Mouse (Mus musculus) mouse embryonic stem cell (cell line): ENCODE data around the gene P3h4.

Experiments
- in situ Hi-C, 2 experiments: fragments of 300-500 bp; cut with MboI; formaldehyde crosslinking; loops; 1 replicate in 1 of 2; 3 replicates in 1 of 2; pipeline ENCODE4 v1.14.3; 2019 to 2020; ENCODE audit warnings: low sequenced_read_pairs in 2 of 2, low pct_unique_long_range_greater_than_20kb in 1 of 2, mixed read lengths in 1 of 2; ENCODE audit not compliant: unreplicated experiment in 1 of 2

P3h4 gene

DNA sequence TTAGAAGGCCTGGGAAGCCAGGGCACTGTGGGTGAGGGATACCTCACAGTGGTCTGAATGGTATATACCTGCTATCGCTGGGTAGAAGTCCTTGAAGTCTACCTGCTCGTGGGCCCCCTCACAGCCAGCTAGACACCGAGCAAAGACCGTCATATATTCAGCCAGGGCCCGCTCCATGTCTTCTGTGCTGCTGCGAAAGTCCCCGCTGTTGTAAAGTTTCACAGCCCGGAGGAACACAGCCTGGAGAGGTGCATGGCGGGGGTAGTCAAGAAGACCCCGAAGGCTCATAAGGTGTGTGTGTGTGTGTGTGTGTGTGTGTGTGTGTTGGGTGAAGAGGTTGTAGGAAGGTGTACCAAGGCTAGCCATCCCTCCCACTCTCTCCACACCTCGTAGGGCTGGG lies 1.1 kb downstream of the P3h4 start:
- in situ Hi-C loops, result no loop called here

DNA sequence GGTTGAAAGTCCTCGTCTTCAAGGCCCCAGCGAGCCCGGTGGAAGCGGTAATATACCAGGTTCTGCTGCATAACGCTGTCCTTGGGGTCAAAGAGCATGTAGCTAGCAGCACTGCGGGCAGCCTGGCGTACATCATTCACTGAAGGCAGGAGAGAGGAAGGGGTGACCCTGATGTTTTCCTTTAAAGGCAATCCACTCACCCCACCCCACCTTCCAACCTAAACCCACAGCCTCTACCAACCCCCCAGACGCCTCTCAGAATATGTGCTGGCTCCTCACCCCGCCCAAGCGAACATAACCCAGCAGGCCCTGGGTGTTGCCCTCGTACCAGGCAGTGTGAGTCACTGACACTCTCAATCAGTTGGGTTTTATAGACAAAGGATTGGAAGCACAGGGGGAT lies 2.9 kb downstream of the P3h4 start:
- in situ Hi-C loops, result no loop called here

DNA sequence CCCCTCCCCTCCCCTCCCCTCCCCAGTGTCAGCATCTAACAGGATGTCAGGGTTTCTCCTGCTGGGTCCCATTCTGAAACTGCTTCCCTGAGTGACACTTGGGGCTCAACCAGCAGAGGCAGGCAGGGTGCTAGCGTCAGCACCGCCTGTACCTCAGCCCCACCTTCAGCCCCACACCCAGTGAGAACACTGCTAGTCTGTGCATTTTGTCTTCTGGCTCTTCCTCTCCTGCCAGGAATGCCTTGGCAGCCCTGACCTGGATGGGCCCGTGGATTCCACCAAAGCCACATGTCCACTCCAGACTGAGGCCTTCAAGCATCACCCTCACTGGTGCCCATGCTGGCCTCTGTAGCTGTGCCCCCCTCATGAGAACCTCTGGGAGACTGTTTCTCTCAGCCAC lies 5.0 kb downstream of the P3h4 start:
- in situ Hi-C loops, result loop anchor here (5.0 kb wide), 2 partner anchors 47 to 52 kb away; partner anchors contain the start of gene Hap1 (in 1 of the 2)

DNA sequence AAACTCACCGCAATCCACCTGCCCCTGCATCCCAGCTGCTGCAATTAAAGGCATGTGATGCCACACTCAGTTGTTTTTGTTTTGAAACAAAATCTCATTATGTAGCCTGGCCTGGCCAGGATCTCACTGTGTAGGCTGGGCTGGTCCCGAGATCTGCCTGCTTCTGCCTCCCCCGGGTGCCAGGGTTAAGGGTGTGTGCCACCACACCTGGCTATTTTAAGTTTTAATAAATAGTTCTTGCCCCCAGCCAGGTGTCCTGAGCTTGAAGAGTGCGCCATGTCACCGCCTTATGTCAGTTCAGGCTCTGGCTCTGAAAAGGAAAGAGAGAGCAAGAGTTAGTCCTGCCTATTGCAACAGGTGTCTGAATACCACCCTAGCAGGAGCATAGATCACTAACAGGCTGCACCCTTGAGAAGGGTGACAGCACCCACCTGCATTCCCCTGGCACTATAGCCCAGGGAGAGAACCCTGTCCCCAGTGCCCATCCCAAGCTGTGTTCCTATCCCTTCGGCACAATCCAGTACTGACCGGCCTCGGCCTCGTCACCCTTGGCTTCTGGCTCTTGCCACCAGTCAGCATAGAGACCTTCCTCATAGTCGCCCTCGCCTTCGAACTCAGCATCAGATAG lies 5.7 kb downstream of the P3h4 start:
- in situ Hi-C loops, result loop anchor here (5.0 kb wide), 2 partner anchors 47 to 52 kb away; partner anchors contain the start of gene Hap1 (in 1 of the 2)

DNA sequence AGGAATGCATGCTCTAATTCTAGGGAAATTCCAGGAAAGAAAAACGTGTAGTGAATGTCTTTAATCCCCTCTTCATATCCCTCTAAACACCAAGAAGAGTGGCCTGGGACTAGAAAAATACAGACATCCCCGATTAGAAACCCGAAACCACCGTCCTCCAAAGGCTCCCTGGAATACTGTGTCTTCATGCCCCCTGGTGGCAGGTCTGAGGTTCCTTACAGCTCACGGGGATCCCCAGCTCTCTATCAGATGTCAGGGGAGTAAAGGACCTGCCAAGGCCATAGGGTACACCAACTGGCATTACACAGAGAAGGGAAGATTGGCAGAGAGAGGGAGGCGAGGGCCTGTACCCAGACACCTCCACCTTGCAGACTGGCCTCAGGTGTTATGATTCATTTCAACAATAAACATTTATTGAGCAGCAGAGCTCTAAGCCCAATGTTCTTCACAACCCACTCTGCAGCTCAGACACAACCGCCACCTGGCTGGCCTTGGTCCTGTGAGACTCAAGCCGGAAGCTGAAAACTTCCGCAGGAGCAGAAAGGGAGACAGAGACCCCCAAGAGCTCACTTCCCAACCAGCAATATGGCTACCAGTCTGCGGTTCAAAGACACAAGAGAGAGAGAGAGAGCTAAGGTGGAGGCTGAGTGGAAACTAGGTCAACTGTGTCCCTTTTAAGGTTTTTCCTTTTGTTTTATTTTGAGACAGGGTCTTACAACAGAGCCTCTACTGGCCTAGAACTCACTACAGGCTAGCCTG lies 6.4 kb downstream of the P3h4 start:
- in situ Hi-C loops, result loop anchor here (5.0 kb wide), 2 partner anchors 46 to 51 kb away; partner anchors contain the start of gene Hap1 (in 1 of the 2)

DNA sequence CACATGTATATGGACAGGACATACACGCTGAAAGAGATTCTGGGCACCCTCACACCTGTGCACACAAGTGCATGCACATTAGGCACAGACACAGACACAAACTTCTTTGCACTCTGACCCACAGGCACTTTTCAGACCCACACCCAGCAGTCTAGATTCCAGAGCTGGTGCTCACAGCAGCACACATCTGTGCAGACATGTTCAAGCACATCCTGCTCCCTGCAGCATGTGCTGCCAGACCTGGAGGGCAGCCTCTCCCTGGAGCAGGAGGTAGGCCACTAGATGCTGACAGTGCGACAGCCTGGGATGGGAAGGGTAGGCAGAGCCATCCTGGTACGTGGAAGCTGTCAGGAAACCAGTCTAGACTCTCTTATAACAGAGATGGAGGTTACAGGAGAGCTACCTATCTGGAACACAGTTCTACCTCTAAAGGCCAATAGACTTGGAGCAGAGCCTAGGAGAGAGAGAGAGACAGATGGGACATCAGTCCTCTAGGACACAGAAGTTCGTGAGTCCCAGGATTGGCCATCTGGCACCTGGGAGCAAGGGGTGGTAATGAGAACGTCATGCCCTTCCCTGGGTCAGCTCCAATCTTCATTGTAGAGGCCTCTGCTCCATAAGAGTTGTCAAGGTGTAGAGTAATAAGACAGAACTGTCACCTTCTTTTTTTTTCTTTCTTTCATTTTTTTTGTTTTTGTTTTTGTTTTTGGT lies 7.5 kb downstream of the P3h4 start:
- in situ Hi-C loops, result loop anchor here (5.0 kb wide), 2 partner anchors 45 to 50 kb away; partner anchors contain the start of gene Hap1 (in 1 of the 2)

DNA sequence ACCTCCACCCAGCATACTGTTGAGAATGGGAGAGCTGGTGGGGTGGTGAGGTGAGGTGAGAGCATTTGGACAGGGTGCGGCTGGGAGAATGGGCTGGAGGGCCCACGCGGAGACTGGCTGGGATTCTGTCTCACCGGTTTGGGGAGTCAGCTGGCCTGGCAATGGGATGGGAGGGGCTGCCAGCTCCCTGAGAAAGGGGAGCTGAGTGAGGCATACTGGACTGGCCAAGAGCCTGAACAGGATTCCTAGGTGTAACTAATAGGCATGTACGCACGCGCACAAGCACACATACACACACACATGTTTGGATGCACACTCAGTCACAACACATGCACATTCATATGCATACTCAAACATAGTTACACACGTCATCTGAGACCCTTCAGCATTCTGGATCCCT lies 8.4 kb downstream of the P3h4 start:
- in situ Hi-C loops, result loop anchor here (5.0 kb wide), 2 partner anchors 44 to 49 kb away; partner anchors contain the start of gene Hap1 (in 1 of the 2)

DNA sequence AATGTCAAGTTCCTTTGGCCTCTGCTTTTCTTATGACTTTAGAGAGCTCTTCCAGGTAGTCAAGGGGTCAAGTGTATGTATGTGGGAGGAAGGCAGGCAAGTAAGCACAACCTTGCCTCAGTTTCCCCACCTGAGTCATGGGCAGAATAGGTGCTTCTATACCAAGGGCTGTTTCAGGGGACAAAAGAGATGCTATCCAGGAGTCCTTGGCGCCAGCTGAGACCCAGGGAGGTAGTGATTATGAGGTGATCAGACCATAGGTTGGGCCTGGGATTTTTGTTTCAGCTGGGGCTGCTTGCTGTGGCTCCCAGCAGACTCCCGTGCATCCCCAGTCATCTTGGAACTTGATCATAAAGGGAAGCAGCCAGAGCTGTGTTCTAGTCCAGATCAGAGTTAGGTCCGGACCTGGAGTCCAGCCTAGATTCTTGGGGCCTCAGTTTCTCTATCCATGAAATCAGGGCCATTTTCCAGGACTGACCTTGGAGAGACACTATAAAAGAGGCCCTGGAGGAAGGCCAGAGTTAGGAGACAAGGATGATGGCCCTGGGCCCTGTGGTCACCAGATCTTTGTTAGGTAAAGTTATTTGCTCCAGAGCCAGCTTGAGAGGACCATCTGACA lies 10.1 kb downstream of the P3h4 start:
- in situ Hi-C loops, result loop anchor here (5.0 kb wide), 2 partner anchors 42 to 47 kb away; partner anchors contain the start of gene Hap1 (in 1 of the 2)

DNA sequence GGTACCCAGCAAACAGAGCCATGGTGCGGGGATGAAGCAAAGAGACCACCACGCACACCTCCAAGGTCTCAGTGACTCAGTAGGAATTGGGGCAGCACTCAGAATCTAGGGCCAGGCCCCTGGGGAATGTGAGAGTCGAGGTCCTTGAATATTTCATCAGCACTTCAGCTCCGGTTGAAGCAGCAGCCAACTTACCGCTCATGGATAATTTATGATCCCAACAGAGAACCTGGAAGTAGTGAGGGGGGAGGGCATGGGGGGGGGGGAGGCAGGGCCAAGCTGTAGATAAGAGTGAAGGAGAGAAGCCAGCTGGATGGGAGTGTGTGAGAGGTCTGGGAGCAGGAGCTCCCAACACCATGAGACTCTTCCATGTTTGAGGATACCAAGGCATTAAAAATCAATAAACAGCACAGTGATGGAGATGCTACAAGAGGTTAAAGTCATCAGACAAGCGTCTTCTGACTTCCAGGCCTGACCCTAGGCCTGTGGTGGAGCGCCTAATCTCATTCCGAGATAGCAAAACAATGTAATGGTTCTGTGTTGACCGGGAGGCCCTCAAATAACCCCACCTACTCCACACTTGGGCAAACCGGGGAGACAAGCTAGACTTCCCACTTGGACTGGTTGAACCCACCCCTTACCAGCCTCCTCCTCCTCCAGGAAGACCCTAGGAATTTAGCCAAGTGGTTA lies 11.0 kb downstream of the P3h4 start:
- in situ Hi-C loops, result no loop called here

DNA sequence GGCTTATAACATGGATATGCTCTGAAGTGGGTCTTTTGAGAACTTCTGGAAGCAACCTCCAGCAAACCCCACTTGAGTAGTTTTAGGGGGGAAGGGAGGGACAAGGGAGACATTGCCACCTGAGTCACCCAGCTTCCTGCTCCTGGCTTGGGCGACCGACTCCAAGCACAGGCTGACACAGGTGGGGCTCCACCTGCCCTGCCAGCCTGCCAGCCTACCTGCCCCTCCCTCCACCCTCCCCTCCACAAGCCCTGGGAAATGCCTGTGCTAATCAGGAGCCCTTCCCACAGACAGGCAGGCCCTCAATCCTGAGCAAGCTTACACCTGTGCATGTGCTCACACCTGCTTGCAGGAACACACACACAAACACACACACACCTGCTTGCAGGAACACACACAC lies 12.0 kb downstream of the P3h4 start:
- in situ Hi-C loops, result no loop called here

DNA sequence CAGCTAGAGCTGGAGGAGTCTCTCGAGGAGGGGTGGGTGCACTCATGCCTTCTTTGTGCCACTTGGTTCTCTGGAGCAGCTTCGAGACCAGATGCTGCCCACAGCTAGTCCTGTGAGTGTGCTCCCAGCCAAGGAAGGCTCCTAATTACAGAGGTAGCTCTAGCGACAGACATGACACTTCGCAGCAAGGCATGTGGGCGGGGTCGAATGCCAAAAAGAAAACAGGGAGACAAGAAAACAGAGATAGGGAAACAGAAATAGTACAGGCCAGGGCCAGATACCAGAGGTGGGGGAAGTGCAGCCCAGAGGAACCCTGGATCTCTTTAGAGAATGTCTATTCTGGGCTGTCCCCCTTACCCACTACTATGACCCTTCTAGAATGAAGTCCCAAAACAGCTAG lies 12.4 kb downstream of the P3h4 start:
- in situ Hi-C loops, result no loop called here

DNA sequence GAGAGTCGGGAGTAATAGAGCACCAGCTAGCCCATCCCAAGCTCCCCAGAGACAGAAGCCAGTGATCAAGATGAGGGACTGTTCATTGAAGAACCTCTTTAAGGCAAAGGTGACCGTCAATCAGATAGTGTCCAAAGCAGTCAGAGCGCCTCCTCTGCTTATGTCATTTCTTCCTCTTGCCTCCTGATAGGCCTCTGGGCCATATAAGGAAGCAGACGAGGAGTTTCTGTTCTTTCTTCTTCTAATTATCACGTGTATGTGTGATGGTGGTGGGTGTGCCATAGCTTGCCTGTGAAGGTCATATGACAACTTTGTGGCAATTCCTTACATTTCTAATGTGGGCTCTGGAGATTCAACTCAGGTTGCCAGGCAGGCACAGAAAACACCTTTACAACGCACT lies 13.8 kb downstream of the P3h4 start:
- in situ Hi-C loops, result no loop called here

DNA sequence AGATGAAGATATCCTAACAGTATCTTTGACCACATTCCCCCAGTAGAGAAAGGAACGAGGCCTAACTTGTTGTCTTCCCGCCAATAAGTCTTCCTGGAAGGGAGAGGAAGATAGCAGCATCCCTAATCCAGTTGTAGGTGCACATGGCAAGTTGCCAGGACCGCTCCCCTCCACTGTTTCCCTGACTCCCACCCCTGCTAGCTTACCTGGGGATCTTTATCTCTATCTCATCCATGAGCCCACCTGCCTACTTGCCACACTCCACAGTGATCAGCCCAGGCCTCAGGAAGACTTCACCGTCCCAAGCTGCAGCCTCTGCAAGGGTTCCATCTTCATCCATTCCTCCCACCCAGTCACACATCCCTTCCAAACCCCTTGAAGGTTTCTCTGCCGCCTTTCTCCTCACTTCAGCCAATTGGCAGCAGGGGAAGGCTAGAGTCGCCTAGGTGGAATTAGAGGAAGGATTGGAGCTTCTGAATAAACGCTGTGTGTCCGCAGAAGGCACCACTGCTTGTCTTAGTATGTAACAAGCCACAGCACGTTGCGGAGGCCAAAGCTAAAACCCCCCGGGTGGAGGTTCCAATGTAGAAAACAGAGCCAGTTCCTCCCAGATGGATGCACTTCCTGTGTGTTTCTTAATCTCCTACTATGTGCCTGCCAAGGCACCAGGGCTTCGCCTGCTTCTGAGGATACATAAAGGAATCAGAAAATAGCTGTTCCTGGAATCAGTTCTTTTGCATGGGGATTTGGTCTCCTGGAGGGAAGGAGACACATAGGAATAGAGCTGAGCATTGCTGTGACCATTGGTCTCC lies 14.7 kb downstream of the P3h4 start:
- in situ Hi-C loops, result no loop called here

DNA sequence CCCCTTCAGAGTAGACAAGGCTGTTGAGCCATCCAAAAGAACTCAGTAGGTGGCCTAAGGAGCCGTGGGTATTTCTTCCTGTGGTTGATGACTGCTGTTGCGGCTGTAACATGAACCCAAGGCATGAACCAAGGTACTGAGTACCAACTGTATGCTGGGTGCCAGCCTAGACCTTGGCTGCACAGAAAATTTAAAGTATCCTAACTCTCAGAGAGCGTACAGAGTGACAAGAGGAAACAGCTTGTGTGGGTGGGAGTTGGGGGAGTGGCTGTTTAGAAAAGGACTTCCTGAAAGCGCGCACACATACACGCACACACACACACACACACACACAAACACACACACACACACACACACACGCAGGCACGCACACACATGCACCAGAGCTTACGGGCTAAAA lies 15.3 kb downstream of the P3h4 start:
- in situ Hi-C loops, result no loop called here

DNA sequence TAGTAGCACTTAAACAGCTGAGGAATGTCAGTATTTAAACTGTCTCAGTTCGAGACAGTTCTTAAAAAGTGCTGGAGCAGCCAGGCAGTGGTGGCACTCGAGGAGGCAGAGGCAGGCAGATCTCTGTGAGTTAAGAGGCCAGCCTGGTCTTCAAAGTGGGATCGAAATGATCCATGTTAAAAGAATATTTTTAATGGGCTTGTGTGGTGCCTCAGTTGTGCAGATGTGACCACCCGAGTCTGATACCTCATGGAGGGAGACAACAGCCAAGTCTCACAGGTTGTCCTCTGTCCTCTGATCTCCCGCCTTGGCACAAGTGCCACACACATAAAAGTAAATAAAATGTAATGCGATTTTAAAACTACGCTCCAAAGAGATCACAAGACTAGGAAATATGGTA lies 16.1 kb downstream of the P3h4 start:
- in situ Hi-C loops, result no loop called here

DNA sequence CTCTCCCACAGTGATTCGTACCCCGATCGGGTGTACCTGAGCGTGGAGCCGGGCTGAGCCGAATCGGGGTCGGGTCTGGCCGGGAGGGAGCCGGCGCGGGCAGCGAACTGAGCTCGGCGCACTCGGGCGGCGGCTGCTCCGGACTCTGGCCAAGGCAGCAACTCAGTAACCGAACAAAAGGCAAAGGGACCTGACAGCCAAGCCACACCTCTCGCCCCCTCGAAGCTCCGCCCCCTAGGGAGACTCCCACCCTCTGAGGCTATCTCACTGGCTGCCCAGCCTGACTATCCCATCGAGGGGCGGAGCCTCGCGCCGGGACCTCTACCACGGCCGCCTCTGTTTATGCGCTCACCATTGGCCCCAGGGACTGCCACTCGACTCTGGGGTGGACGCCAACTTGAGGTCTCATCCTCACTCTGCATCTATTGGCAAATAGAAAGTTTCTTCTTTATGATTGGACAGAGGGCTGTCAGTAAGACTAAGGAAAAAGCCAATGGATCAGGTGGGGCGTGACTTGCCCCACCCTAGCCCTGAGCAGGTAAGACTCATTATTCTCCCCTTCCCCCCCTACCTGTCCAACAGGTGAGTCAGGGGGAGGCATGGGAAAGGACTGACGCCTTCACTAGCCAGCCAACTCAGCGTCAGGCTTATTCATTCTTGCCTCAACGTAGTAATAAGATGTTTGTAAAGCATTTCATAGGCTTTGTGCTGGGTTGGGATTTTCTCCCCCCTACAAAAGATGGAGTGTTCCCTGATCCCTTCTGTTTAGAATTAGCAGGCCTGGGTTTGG lies 16.8 kb downstream of the P3h4 start, which contains the start of gene Jup:
Gene Jup (minus strand): TSS at position 164 of the 790 bp plus-strand sequence.
- in situ Hi-C loops, result no loop called here
